Mouse (Mus musculus): ENCODE results near the gene Zfp945. TPM values are rescaled to one million over a fixed set of nuclear protein-coding genes. Genes with fewer than 3 reads are reported as not detected.
"Not testable (repeated sequence)": the region's sequence is repeated elsewhere in the genome, so short reads cannot be mapped to it uniquely, and the experiment has no call there.

The Zfp945 gene
- 27.8 and 29.5 TPM in 2 replicates for polyA plus RNA-seq (2015; fragmentation: Nextera tagmentation; extraction: Ambion mirVana)

DNA sequence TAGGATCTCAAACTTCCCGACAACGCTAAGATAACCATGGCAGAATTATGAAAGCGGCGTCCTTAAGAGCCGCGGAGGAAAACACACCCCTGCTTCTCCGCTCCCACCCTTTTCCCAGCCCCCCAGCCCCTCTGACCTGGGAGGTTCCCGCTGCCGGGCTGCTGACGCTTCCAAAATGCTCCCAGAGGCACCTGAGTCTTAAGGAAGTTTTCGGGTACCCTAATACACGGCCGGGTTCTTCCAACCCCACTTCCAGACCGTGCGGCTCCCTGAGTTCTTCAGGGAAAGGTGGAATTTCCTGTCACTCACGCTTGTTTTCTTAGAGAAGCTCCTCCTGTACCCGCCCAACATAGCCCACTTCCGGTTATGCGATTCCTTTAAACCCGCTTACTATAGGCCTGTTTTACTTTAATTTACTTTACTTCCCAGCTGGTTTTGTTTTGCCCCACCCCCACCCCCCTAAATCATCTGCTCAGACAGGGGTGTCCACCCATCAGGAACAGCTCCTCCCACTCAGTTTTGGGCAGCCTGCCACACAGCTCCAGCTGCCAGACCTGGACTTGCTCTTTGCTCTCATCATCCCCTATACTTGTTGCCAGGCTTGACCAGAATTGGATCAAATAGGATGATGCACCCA lies at the start of gene Zfp945:
Gene Zfp945 (minus strand): TSS at position 290 of the 637 bp plus-strand sequence.
- no peaks in the 10 kb centered on the region for H3K9me3 ChIP-seq
- H3K36me3 ChIP-seq, result peaks cover 23% of the 10 kb centered on the region
- under 1% methylated on average over 20 of the region's 20 CpGs for WGBS
- H3K27me3 ChIP-seq, result no peaks in the 10 kb centered on the region
- peak within 1 kb of the TSS; percentile 80 for H3K9ac ChIP-seq
- H3K4me1 ChIP-seq, result peaks cover 10% of the 10 kb centered on the region
- peak within 1 kb of the TSS; percentile 69 for H3K4me3 ChIP-seq
- peak within 1 kb of the TSS; percentile 90 for H3K27ac ChIP-seq
- peak within 1 kb of the TSS; percentile 63 for H3K4me2 ChIP-seq
- ATAC-seq (ENCODE audit: insufficient number of reproducible peaks, insufficient read depth, low FRiP score, low TSS enrichment, low read depth), result peak; percentile 95

DNA sequence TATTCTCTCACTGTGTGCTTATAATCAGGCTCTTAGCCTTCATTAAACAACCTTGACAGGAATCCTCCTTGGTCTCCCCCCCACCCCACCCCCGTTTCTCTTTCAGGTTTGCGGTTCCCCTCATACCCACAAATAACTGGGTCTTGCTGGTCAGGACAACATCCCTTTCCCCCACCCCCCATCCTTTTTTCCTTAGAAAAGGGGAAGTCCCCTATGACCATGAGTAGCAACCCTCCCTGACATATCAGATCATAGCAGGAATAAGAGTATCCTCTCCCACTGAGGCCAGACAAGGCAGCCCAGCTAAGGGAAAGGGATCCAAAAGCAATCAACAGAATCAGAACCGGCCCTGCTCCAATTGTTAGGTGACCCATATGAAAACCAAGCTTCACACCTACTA lies 21.4 kb upstream of the Zfp945 start:
- no peak for ATAC-seq (ENCODE audit: insufficient number of reproducible peaks, insufficient read depth, low FRiP score, low TSS enrichment, low read depth)
- 82% methylated on average over 3 of the region's 3 CpGs for WGBS

DNA sequence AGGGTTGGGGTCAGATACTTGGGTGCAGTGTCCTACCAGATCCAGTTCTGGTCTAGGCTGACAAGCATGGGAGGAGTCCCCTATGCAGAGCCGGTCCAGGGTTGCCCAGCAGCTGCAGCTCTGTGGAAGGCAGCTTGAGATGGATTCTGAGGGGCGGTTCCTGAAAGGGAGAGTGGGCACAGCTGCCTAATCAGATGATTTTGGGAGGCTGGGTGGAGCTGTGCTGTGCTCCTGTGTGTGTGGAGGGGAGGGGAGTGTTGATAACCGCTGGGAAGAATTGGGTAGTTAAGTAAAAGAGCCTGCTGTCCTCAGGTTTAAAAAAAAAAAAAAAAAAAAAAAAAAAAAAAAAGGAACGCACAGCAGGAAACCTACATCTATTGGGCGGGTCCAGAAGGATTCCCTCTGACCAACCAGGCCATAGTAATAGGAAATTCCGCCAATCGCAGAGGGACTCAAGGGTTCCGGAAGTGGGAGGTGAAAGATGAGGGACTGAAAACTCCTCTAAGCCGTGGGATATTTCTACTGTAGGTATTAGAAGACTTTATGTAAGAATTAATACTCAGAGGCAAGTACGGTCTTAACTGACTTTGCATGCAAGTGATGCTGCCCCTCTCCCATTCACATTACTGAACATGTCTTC lies 17.2 kb upstream of the Zfp945 start:
- Histone ChIP-seq H3K27me3 (no peaks in the 10 kb centered on the region), H3K4me1 (no peaks in the 10 kb centered on the region), H3K9ac (no peak overlapping the region), H3K4me2 (no peak overlapping the region), H3K36me3 (no peaks in the 10 kb centered on the region), H3K9me3 (0 out of 2 replicates have a peak, but pooled peaks cover 3% of the 10 kb centered on the region), H3K27ac (no peak overlapping the region), H3K4me3 (no peak overlapping the region)
- WGBS, result 54% methylated on average over 10 of the region's 10 CpGs
- no peak for ATAC-seq (ENCODE audit: insufficient number of reproducible peaks, insufficient read depth, low FRiP score, low TSS enrichment, low read depth)

More for the DNA sequence above, 21.4 kb upstream of the Zfp945 start:
- Histone ChIP-seq H3K4me3 (no peak overlapping the region), H3K36me3 (no peaks in the 10 kb centered on the region), H3K27me3 (no peaks in the 10 kb centered on the region), H3K4me1 (no peaks in the 10 kb centered on the region), H3K9me3 (peaks cover 12% of the 10 kb centered on the region; the same call in 1 of the 2 replicates), H3K27ac (no peak overlapping the region), H3K4me2 (no peak overlapping the region), H3K9ac (no peak overlapping the region)

DNA sequence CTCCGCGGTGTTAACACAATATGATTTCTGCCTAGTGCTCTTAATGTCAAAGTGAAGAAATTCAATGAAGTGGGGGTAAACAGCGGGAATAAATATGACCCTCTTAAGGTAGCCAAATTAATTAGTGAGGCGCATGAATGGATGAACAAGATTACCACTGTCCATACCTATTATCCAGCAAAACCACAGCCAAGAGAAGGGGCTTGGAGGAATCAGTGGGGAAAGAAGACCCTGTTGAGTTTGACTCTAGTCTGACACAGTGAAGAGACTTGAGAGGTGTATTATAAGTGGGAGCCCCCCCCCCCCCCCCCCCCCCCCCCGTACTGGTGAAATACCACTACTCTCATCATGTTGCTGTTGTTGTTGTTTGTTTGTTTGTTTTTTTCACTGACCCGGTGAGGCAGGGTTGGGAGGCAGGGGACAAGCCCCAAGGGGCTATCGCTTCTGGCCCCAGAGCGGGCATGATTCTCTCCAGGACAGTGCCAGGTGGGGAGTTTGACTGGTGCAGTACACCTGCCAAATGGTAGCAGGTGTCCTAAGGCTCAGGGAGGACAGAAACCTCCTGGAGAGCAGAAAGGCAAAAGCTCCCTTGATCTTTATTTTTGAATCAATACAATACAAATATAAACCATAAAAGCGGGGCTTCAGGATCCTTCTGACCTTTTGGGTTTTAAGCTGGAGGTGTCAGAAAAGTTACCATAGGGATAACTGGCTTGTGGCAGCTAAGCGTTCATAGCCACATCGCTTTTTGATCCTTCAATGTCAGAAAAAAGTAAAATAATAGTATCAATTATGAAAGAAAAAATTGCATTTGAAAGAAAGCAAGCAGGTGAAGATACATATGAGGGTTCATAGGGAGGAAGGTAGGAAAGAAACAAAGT lies 10.7 kb upstream of the Zfp945 start:
- Histone ChIP-seq H3K27me3 (no peaks in the 10 kb centered on the region), H3K4me1 (no peaks in the 10 kb centered on the region), H3K9me3 (no peaks in the 10 kb centered on the region), H3K9ac (no peak overlapping the region), H3K4me2 (no peak overlapping the region), H3K27ac (no peak overlapping the region), H3K4me3 (no peak overlapping the region), H3K36me3 (no peaks in the 10 kb centered on the region)
- ATAC-seq (ENCODE audit: insufficient number of reproducible peaks, insufficient read depth, low FRiP score, low TSS enrichment, low read depth), result no peak
- WGBS, result 93% methylated on average over 10 of the region's 11 CpGs

DNA sequence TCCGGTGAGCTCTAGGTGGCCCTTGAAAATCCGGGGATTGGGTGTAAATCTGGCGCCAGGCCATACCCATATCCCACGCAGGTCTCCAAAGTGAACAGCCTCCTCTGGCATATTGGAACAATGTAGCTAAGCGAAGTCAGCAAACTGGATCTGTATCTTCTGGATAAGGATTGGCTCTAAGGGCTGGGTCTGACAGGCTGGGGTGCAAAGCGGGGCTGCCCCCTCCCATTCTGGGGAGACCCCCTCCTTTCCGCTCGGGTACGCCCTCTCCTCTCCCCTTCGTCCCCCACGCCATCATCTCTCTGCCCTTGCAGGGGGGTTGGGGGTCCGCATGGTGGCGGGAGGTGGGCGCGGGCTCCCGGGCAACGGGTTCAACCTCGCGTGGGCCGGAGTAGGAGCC lies 9.4 kb upstream of the Zfp945 start:
- Histone ChIP-seq H3K4me3 (no peak overlapping the region), H3K27me3 (no peaks in the 10 kb centered on the region), H3K9ac (no peak overlapping the region), H3K4me2 (no peak overlapping the region), H3K4me1 (no peaks in the 10 kb centered on the region), H3K36me3 (no peaks in the 10 kb centered on the region), H3K9me3 (no peaks in the 10 kb centered on the region), H3K27ac (no peak overlapping the region)
- 87% methylated on average over 20 of the region's 20 CpGs for WGBS
- ATAC-seq (ENCODE audit: insufficient number of reproducible peaks, insufficient read depth, low FRiP score, low TSS enrichment, low read depth), result no peak

DNA sequence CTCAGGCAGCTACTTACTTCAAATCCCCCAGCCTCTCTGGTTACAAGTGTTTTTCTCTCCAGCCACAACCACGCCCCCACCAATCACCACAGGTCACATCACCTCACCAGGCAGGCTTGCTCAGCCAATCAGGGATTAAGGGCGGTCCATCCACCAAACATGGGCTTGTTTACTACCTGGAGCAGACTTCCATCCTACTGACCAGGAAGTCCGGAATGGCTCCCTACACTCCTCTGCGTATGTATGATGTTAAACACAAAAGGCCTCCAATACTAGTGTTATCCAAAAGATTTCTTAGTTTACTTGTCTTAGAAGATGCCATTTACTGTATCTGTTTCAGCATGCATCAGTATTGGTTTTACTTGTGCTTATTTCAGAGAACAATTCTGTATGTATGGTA lies 8.6 kb upstream of the Zfp945 start:
- H3K36me3 ChIP-seq; H3K9ac ChIP-seq; H3K27ac ChIP-seq; H3K4me3 ChIP-seq; H3K9me3 ChIP-seq; H3K4me2 ChIP-seq; H3K27me3 ChIP-seq; ATAC-seq (ENCODE audit: insufficient number of reproducible peaks, insufficient read depth, low FRiP score, low TSS enrichment, low read depth); H3K4me1 ChIP-seq: not testable (repeated sequence)
- 92% methylated on average over 4 of the region's 4 CpGs for WGBS

- peak overlapping the region; percentile 69 for H3K4me3 ChIP-seq
- no peaks in the 10 kb centered on the region for H3K9me3 ChIP-seq
- peaks cover 10% of the 10 kb centered on the region for H3K4me1 ChIP-seq
- H3K27ac ChIP-seq, result peak overlapping the region; percentile 90
- H3K27me3 ChIP-seq, result no peaks in the 10 kb centered on the region
- peak overlapping the region; percentile 63 for H3K4me2 ChIP-seq
- H3K36me3 ChIP-seq, result peaks cover 26% of the 10 kb centered on the region
- H3K9ac ChIP-seq, result peak overlapping the region; percentile 80
- no peak for ATAC-seq (ENCODE audit: insufficient number of reproducible peaks, insufficient read depth, low FRiP score, low TSS enrichment, low read depth)
- 1% methylated on average over 10 of the region's 10 CpGs for WGBS
Measured at GRCm38 (mm10) chr17:22866421-22866844, 501 bp downstream of the Zfp945 start.

GRCm38 (mm10) chr17:22821166-22821565 lies 45.8 kb downstream of the Zfp945 start:
- Histone ChIP-seq H3K9ac (no peak overlapping the region), H3K4me3 (no peak overlapping the region), H3K4me1 (no peaks in the 10 kb centered on the region), H3K27ac (no peak overlapping the region), H3K9me3 (no peaks in the 10 kb centered on the region), H3K4me2 (no peak overlapping the region), H3K27me3 (no peaks in the 10 kb centered on the region), H3K36me3 (no peaks in the 10 kb centered on the region)
- ATAC-seq (ENCODE audit: insufficient number of reproducible peaks, insufficient read depth, low FRiP score, low TSS enrichment, low read depth), result no peak
- WGBS, result 37% methylated on average over 4 of the region's 4 CpGs

GRCm38 (mm10) chr17:22818199-22818595 lies 48.7 kb downstream of the Zfp945 start:
- Histone ChIP-seq H3K4me1 (no peaks in the 10 kb centered on the region), H3K27ac (no peak overlapping the region), H3K4me2 (peak overlapping the region; percentile 57), H3K9me3 (no peaks in the 10 kb centered on the region), H3K27me3 (no peaks in the 10 kb centered on the region), H3K36me3 (peaks cover 12% of the 10 kb centered on the region), H3K4me3 (peak overlapping the region; percentile 71), H3K9ac (peak overlapping the region; percentile 87)
- 80% methylated on average over 3 of the region's 3 CpGs for WGBS
- no peak for ATAC-seq (ENCODE audit: insufficient number of reproducible peaks, insufficient read depth, low FRiP score, low TSS enrichment, low read depth)

DNA sequence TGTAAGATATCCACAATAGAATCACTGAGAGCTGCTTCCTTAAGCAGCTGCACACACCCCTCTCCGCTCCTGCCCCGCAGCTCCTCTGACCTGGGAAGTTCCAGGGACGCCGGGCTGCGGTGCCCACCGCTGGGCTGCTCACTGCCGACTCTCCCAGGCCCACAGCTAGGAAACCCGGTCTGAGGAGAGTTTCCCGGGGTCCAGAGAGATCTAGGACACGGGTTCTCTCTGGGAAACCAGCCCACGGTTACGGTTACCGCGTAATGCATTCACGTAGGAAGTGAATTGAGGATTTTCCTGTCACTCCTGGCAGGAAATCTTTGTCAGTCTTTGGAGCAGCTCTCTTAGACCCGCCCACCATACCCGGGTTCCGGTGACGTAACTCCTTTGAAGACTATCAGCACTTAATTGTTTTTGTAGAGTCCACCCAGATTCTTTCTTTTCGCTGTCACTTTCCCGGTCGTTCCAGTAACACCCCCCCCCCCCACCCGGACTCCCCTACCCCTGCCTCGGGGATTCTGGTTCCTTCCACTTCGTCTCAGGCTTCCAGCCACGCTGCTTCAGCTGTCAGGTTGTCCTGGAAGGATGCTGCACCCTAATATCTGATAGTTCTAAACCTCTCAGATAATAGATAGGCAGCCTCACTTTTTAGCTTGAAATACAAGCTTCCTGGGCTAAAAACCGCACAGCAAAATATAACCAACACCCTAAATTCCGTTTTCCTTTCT lies 49.3 kb downstream of the Zfp945 start:
- Histone ChIP-seq H3K4me1 (no peaks in the 10 kb centered on the region), H3K4me2 (peak overlapping the region; percentile 57), H3K27ac (peak overlapping the region; percentile 90), H3K27me3 (no peaks in the 10 kb centered on the region), H3K9ac (peak overlapping the region; percentile 87), H3K36me3 (peaks cover 12% of the 10 kb centered on the region), H3K9me3 (no peaks in the 10 kb centered on the region), H3K4me3 (peak overlapping the region; percentile 71)
- peak; percentile 81 for ATAC-seq (ENCODE audit: insufficient number of reproducible peaks, insufficient read depth, low FRiP score, low TSS enrichment, low read depth)
- 1% methylated on average over 28 of the region's 28 CpGs for WGBS

DNA sequence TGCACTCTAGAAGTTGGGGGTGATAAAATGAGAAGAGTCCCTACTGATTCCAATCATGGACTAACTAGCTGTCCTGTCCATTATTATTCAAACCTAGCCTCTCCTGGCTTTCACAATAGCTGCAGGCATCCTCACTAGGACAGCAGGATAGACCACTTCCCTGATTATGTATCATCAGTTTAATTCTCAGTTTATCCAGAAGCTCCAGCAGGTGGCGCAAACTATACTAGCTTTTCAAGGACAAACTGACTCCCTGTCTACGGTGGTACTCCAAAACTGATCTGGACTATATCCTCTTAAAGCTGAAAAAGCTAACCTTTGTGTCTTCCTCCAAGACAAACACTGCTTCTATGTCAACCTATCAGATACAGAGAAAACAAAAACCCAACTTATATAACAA lies 67.2 kb downstream of the Zfp945 start:
- ATAC-seq (ENCODE audit: insufficient number of reproducible peaks, insufficient read depth, low FRiP score, low TSS enrichment, low read depth), result no peak
- no peak overlapping the region for H3K27ac ChIP-seq
- WGBS, result 63% methylated on average over 2 of the region's 2 CpGs
- H3K36me3 ChIP-seq, result peaks cover 7% of the 10 kb centered on the region
- no peak overlapping the region for H3K4me3 ChIP-seq
- H3K27me3 ChIP-seq, result no peaks in the 10 kb centered on the region
- H3K9me3 ChIP-seq, result peaks cover 18% of the 10 kb centered on the region; the same call in 1 of the 2 replicates
- no peak overlapping the region for H3K4me2 ChIP-seq
- no peaks in the 10 kb centered on the region for H3K4me1 ChIP-seq
- no peak overlapping the region for H3K9ac ChIP-seq
